Mouse (Mus musculus): Measurements from ENCODE around the gene Tuft1. TPM values are rescaled to one million over a fixed set of nuclear protein-coding genes. Genes with fewer than 3 reads are reported as not detected.

Gene Tuft1
- 2.7 and 3.2 TPM in 2 replicates for polyA plus RNA-seq (2015; fragmentation: Nextera tagmentation; extraction: Ambion mirVana)

DNA sequence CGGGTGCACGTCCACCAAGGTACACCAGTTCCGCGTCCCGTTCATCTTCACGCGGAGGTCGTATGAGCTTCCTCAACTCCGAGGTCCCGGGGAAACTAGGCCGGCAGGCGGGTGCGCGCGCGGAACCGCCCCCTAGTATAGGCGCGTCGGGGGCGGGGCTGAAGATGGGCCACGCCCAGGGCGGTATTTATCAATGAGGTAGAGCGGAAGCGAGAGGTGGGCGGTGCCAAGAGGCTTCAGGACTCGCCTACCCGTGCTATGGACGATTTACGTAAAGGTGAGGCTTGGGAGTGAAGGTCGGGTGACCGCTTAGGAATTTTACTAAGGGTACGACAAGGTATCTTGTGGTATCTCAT lies at the start of gene Tuft1:
Gene Tuft1 (minus strand): TSS at position 133 of the 356 bp plus-strand sequence.

DNA sequence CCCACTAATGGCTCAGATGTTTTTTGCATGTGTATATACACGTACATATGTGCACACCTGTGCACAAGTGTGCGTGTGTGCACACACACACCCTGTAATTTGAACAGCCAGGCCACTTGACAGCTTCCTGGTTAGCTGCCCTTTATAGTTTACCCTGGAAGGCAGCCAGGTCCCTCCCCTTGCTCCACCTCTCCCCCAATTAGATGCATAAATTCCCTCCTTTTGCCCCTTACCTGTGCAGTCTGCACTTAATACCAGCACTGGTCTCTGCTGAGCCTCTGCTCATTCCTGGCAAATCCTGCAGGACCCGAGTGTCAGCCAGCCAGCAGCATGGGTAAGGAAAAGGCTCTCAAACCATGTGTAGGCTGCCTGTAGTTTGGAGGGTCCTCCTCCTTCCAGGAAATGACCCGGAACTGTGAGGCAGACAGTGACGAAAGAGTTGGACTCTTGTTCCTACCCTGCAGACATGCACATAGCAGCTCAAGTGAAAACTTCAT lies 34.7 kb upstream of the Tuft1 start, which contains the start of gene Selenbp2:
Gene Selenbp2 (plus strand): TSS at position 228 of the 497 bp plus-strand sequence.

DNA sequence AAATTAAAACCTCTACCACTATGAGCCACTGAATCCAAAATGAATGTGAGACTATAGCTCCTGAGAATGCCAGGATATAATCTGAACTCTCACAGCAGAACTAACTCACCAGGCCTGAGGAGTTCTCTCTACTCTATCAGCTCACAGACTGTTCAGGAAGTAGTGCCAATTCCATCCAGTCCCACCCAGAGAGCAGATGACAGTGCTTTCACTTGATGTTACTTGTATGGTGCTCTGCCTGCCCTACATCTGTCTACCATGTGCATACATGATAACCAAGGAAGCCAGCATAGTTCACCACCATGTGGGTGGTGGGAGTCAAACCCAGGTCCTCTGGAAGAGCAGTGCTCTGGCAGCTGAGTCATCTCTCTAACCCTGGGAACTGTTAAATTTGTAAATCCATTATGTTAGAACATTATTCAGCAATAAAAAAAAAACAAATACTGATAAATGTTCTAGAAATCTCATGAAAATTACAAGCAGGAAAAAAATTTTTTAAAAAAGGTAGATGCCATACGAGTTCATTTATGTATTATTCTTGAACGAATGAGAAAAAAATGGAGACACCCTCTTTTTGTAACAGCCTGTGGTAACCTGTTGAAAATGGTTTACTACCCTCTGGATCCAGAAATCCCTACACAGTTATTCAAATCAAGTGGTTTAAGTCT lies 16.0 kb downstream of the Tuft1 start, which contains the start of gene Gm10972:
Gene Gm10972 (plus strand): TSS at position 618 of the 668 bp plus-strand sequence.

DNA sequence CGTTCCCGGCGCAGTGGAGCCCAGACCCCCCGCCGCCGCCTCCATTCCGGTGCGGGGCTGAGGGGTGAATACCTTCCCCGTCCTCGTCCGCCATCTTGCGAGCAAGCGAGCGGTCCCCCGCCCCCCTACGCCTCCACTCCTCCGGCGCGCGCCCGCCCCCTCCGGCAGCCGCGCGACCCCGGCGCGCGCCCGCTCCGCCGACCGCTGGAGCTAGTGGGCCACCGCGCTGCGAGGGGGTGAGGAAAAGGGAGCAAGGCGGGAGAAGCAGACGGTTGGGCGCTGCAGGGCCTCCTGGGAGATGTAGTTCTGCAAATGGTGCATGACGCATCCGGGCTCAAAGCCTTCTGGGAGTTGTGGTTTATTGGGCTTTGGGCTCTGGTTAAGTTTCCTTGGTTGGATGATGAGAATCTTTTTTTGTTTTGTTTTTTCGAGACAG lies 76.2 kb downstream of the Tuft1 start, which contains the start of gene Snx27:
Gene Snx27 (minus strand): TSS at position 261 of the 436 bp plus-strand sequence.

Other genes starting within 250 kb of the Tuft1 start
- 3.7 and 4.8 TPM in 2 replicates for gene Tdrkh, start 245.6 kb downstream of the Tuft1 start, polyA plus RNA-seq (2015; fragmentation: Nextera tagmentation; extraction: Ambion mirVana)
- gene Mrpl9, start 215.6 kb downstream of the Tuft1 start, polyA plus RNA-seq (2015; fragmentation: Nextera tagmentation; extraction: Ambion mirVana), result 42.2 and 42.7 TPM in 2 replicates
- gene Oaz3, start 215.0 kb downstream of the Tuft1 start, polyA plus RNA-seq (2015; fragmentation: Nextera tagmentation; extraction: Ambion mirVana), result 0.31 and 0.35 TPM in 2 replicates
- 0.98 and 1.0 TPM in 2 replicates for gene Celf3, start 180.6 kb downstream of the Tuft1 start, polyA plus RNA-seq (2015; fragmentation: Nextera tagmentation; extraction: Ambion mirVana)
- gene Riiad1, start 178.5 kb downstream of the Tuft1 start, polyA plus RNA-seq (2015; fragmentation: Nextera tagmentation; extraction: Ambion mirVana), result 0.40 and 1.5 TPM in 2 replicates
- 17.0 and 19.4 TPM in 2 replicates for gene Snx27, start 76.2 kb downstream of the Tuft1 start, polyA plus RNA-seq (2015; fragmentation: Nextera tagmentation; extraction: Ambion mirVana)
- not detected in 2 replicates for gene Gm10972, start 15.8 kb downstream of the Tuft1 start, polyA plus RNA-seq (2015; fragmentation: Nextera tagmentation; extraction: Ambion mirVana)
- gene Selenbp2, start 34.7 kb upstream of the Tuft1 start, polyA plus RNA-seq (2015; fragmentation: Nextera tagmentation; extraction: Ambion mirVana), result 1.6 and 1.8 TPM in 2 replicates
- gene Cgn, start 127.6 kb upstream of the Tuft1 start, polyA plus RNA-seq (2015; fragmentation: Nextera tagmentation; extraction: Ambion mirVana), result 1.9 and 2.2 TPM in 2 replicates
- gene Pogz, start 178.7 kb upstream of the Tuft1 start, polyA plus RNA-seq (2015; fragmentation: Nextera tagmentation; extraction: Ambion mirVana), result 6.2 TPM in 2 replicates
- gene Psmb4, start 228.1 kb upstream of the Tuft1 start, polyA plus RNA-seq (2015; fragmentation: Nextera tagmentation; extraction: Ambion mirVana), result 256 TPM in 2 replicates

Data from spleen, postnatal 0 days (tissue).